Mouse (Mus musculus): Measurements from ENCODE around the gene Mecom. TPM values are rescaled to one million over a fixed set of nuclear protein-coding genes. Genes with fewer than 3 reads are reported as not detected.

Mecom gene
- polyA plus RNA-seq, 1 experiment from 2014 or later, result 0.79 TPM

DNA sequence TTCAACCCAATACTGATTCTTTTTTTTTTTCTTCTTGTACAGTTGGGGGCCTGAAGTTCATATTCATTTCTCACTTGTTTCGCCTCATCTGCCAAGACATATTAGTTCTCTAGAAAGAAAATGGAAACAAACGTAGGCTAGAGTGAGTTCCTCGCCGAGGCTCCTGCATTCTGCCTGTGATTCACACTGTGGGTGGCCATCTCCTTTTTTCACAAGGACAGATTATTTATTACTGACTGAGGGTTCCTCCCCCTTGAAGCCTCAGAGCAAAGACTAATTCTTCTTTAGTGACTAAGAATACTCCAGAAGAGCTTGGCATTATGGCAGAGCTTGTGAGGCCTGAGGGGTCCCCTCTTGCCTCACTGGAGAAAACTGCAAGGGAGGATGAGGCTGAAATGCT lies 167.5 kb downstream of the Mecom start:
- ATAC-seq (ENCODE audit: insufficient read depth), result no peak
- no peaks in the 10 kb centered on the region for H3K9me3 ChIP-seq (replicated peaks)
- no peaks in the 10 kb centered on the region for H3K27me3 ChIP-seq
- WGBS (ENCODE audit: insufficient replicate concordance), result 43% methylated on average over 4 of the region's 4 CpGs
- H3K4me2 ChIP-seq, result no peak overlapping the region
- H3K27ac ChIP-seq (replicated peaks), result no peak overlapping the region
- H3K9ac ChIP-seq, result no peak overlapping the region
- no peaks in the 10 kb centered on the region for H3K4me1 ChIP-seq (replicated peaks)
- no peaks in the 10 kb centered on the region for H3K36me3 ChIP-seq (replicated peaks)
- H3K4me3 ChIP-seq (replicated peaks), result no peak overlapping the region

DNA sequence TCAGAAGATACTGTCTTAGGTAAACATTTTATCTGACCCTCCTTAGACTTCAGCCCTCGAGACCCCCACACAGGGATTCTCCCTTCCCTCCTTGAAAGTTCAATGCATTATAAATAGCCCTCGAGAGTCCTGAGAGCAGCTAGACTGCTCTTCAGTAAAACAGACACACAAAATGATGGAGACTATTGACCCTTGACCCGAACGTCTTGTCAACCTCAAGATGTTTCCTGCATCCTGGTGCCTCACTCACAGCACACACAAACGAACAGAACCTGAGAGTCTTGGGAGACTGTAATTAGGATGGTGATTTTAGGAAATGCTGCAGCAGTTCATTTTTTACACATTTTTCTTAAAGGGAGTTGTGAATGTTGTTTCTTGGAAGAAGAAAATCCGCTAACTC lies 168.5 kb downstream of the Mecom start:
- Histone ChIP-seq H3K27me3 (no peaks in the 10 kb centered on the region), H3K4me3 (replicated peaks) (no peak overlapping the region), H3K4me1 (replicated peaks) (no peaks in the 10 kb centered on the region), H3K36me3 (replicated peaks) (no peaks in the 10 kb centered on the region), H3K4me2 (no peak overlapping the region), H3K9me3 (replicated peaks) (no peaks in the 10 kb centered on the region), H3K9ac (no peak overlapping the region), H3K27ac (replicated peaks) (no peak overlapping the region)
- no peak for ATAC-seq (ENCODE audit: insufficient read depth)
- 45% methylated on average over 6 of the region's 6 CpGs for WGBS (ENCODE audit: insufficient replicate concordance)

DNA sequence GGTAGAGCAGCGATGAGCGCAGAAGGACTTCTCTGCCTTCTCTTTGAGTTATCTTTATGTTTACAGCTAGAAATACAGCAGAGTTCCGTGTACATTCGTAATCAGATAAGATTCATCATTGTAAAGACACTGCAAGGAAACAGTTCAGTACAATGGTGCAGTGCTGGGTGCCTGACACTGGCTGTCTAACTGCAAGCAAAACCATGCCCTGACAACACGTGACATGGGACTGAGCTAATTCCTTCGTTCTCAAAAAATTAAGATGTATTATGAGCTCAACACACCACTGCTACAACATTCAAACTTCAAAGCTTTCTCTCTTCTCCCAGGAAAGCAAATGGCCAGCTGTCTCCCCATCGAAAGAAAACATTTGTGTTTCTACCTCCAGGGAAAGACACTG lies 176.3 kb downstream of the Mecom start:
- Histone ChIP-seq H3K4me2 (no peak overlapping the region), H3K4me3 (replicated peaks) (no peak overlapping the region), H3K9ac (no peak overlapping the region), H3K27ac (replicated peaks) (no peak overlapping the region), H3K9me3 (replicated peaks) (no peaks in the 10 kb centered on the region), H3K27me3 (no peaks in the 10 kb centered on the region), H3K4me1 (replicated peaks) (no peaks in the 10 kb centered on the region), H3K36me3 (replicated peaks) (no peaks in the 10 kb centered on the region)
- ATAC-seq (ENCODE audit: insufficient read depth), result no peak
- 50% methylated on average over 7 of the region's 7 CpGs for WGBS (ENCODE audit: insufficient replicate concordance)

DNA sequence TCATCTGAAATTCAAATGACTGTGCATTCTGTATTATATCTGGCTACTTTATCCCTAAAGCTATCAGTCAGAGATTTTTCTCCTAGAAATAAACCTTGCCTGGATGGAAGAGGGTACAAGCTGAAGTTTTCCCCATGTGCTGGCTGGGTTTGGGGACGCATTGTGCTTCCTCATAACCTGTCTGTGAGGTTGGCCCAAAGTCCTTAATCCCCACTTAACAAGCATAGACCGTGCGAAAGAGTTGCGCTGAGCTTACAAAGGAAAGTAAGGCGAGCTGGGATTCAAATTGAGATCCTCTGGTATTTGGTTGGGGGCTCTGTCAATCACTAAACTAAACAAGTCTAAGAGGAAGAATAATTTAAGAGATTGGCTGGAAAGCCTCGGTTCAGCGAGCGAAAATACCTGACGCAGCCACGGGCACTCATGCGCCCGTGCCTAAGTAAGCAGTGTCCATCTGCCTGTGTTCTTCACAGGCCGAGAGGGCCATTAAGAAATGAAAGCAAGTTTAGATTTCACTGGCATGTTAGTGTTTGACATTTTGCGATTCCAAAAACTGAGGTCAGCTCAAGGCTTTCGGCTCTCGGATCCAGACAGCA lies 176.8 kb downstream of the Mecom start:
- H3K27me3 ChIP-seq, result no peaks in the 10 kb centered on the region
- no peaks in the 10 kb centered on the region for H3K4me1 ChIP-seq (replicated peaks)
- ATAC-seq (ENCODE audit: insufficient read depth), result no peak
- no peaks in the 10 kb centered on the region for H3K36me3 ChIP-seq (replicated peaks)
- H3K9ac ChIP-seq, result no peak overlapping the region
- H3K9me3 ChIP-seq (replicated peaks), result no peaks in the 10 kb centered on the region
- H3K27ac ChIP-seq (replicated peaks), result no peak overlapping the region
- no peak overlapping the region for H3K4me2 ChIP-seq
- WGBS (ENCODE audit: insufficient replicate concordance), result 76% methylated on average over 16 of the region's 16 CpGs
- no peak overlapping the region for H3K4me3 ChIP-seq (replicated peaks)

DNA sequence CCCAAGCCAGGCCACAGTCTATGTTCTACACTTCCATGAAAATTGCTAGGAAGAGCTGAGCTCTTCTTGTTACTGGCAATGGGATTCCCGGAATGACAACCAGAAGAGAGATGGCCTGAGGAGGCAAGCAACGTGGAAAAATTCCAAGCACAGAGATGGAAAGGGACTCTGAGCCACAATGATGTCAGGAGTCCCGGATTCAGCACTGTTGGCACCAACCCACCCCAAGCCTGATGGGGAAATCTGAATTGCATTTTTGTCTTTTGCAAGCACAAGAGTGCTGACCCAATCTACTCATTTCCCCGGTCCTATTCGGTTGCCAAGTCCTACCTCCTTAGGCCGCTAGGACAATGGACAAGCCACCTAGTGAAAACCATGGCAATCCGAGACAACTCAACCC lies 181.2 kb downstream of the Mecom start:
- Histone ChIP-seq H3K27me3 (no peaks in the 10 kb centered on the region), H3K4me3 (replicated peaks) (no peak overlapping the region), H3K4me1 (replicated peaks) (no peaks in the 10 kb centered on the region), H3K9me3 (replicated peaks) (no peaks in the 10 kb centered on the region), H3K36me3 (replicated peaks) (no peaks in the 10 kb centered on the region), H3K4me2 (no peak overlapping the region), H3K27ac (replicated peaks) (no peak overlapping the region), H3K9ac (no peak overlapping the region)
- 67% methylated on average over 7 of the region's 7 CpGs for WGBS (ENCODE audit: insufficient replicate concordance)
- ATAC-seq (ENCODE audit: insufficient read depth), result no peak

DNA sequence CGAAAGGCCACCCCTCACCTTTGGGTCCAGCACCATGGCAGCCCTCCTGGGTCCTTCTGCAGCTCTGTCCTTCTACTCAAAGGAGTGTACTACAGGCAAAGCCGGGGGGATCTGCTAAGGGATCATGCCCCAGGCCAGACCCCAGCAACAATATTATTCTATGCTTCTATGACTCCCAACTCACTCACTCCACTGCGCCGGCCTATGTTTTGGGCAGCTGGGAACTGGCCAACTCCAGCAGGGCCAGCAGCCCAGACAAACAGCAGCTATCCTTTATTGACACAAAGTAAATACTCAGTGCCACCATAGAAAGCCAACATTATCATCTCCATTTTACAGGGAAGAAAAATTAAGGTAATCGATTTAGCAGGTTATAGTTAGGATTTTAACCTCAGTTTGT lies 186.6 kb downstream of the Mecom start:
- ATAC-seq (ENCODE audit: insufficient read depth), result no peak
- no peaks in the 10 kb centered on the region for H3K36me3 ChIP-seq (replicated peaks)
- no peaks in the 10 kb centered on the region for H3K4me1 ChIP-seq (replicated peaks)
- no peak overlapping the region for H3K9ac ChIP-seq
- WGBS (ENCODE audit: insufficient replicate concordance), result 68% methylated on average over 5 of the region's 5 CpGs
- no peak overlapping the region for H3K4me2 ChIP-seq
- no peaks in the 10 kb centered on the region for H3K9me3 ChIP-seq (replicated peaks)
- H3K27me3 ChIP-seq, result no peaks in the 10 kb centered on the region
- no peak overlapping the region for H3K4me3 ChIP-seq (replicated peaks)
- no peak overlapping the region for H3K27ac ChIP-seq (replicated peaks)

DNA sequence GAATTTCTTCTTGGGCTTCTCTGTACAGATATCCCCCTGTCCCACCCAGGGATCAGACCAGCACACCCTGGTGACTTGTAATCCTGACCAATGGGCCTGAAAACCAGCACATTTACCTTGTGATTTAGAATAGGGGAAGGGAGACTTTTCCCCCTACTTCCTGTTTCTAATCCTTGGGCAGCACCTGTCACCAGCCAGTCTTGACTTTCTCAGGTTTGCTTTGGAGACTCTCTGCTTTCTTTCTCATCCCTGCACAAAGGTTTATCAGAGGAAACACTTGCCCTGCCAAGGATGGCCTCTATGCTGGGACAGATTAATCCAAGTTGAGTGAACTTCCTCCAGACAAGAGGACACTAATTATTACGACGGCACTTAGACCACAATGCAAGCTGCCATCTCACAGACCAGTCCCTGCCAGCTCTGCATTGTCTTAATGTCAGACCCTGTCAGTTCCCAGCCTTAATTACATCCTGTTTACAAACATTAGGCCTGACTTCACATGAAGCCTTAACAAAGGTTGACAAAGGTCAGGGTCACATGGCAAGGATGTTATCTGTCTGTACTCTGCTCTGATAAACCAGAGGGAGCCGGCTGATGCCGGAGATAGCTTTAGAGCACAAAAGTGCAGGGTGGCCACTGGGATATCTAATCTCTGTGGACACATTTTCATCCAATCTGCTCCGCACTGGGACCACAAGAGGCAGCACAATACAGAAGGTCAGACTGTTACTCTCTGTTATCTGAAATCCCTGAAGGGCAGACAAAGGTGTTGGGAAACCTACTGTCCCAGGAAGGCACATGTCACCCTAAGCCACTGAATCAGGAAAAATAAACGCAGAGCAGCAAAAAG lies 193.7 kb downstream of the Mecom start:
- H3K27ac ChIP-seq (replicated peaks), result no peak overlapping the region
- H3K9ac ChIP-seq, result no peak overlapping the region
- WGBS (ENCODE audit: insufficient replicate concordance), result 12% methylated on average over 6 of the region's 6 CpGs
- no peaks in the 10 kb centered on the region for H3K27me3 ChIP-seq
- no peak overlapping the region for H3K4me3 ChIP-seq (replicated peaks)
- H3K9me3 ChIP-seq (replicated peaks), result no peaks in the 10 kb centered on the region
- H3K4me2 ChIP-seq, result no peak overlapping the region
- no peaks in the 10 kb centered on the region for H3K4me1 ChIP-seq (replicated peaks)
- peak; percentile 31 for ATAC-seq (ENCODE audit: insufficient read depth)
- H3K36me3 ChIP-seq (replicated peaks), result no peaks in the 10 kb centered on the region

DNA sequence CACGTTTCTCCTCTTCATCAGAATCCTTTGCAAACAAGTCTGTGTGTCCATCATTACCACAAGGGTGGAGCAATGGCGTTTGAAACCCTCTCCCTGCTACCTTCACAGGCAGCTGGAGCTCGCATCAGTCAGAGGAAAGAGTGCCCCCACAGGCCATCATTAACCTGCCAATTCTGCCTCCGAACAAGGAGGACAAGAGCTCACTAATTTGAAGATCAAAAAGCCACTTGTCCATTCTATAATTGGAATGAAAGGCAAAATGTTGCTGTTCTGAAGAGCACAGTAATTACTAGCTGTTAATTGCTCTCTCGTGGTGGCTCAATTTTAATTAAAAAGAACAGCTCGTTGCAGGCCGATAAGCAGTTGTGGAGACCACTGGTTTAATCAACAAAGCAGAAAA lies 198.5 kb downstream of the Mecom start:
- H3K4me1 ChIP-seq (replicated peaks), result no peaks in the 10 kb centered on the region
- 51% methylated on average over 7 of the region's 7 CpGs for WGBS (ENCODE audit: insufficient replicate concordance)
- no peak for ATAC-seq (ENCODE audit: insufficient read depth)
- H3K9ac ChIP-seq, result no peak overlapping the region
- no peaks in the 10 kb centered on the region for H3K36me3 ChIP-seq (replicated peaks)
- no peak overlapping the region for H3K4me3 ChIP-seq (replicated peaks)
- H3K4me2 ChIP-seq, result no peak overlapping the region
- H3K9me3 ChIP-seq (replicated peaks), result no peaks in the 10 kb centered on the region
- no peaks in the 10 kb centered on the region for H3K27me3 ChIP-seq
- H3K27ac ChIP-seq (replicated peaks), result no peak overlapping the region

DNA sequence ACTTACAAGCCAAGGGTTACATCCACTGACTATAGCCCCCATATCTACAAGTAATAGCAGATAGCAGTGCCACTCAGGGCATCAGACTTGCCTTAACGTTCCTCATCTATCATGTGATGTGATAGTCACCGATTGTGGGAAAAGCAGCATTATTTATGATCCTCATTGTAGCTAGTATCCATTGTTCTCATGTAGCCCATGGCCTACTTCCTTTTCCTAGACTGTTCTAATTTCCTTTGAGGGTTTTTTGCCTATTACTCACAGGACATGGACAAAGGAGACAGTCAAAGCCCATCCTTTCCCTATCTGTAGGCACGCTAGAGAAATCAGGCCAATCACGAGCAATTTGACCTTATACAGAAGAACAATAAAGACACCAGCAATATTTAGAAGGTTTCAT lies 203.7 kb downstream of the Mecom start:
- Histone ChIP-seq H3K4me1 (replicated peaks) (no peaks in the 10 kb centered on the region), H3K4me3 (replicated peaks) (no peak overlapping the region), H3K27me3 (no peaks in the 10 kb centered on the region), H3K27ac (replicated peaks) (no peak overlapping the region), H3K4me2 (no peak overlapping the region), H3K9ac (no peak overlapping the region), H3K36me3 (replicated peaks) (no peaks in the 10 kb centered on the region), H3K9me3 (replicated peaks) (no peaks in the 10 kb centered on the region)
- 44% methylated on average over 4 of the region's 4 CpGs for WGBS (ENCODE audit: insufficient replicate concordance)
- ATAC-seq (ENCODE audit: insufficient read depth), result no peak

DNA sequence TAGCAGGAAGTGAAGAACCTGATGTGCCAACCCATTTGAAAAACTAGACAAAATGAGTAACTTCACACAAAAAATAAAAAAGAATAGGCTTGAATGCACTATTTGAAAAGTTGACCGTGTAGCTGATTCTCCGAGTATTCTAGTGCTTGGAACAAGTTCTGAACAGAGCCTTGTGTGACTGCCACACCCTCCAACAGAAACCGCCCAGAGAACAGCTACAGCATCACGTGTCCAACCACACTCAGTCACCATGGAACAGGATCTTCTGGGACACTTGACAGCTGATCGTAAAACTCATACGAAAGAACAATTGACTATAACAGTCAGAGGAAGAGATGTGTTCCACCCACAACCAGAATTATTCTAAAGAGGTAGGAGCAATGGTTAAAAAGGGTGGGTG lies 215.5 kb downstream of the Mecom start:
- no peaks in the 10 kb centered on the region for H3K27me3 ChIP-seq
- no peak overlapping the region for H3K4me3 ChIP-seq (replicated peaks)
- no peak for ATAC-seq (ENCODE audit: insufficient read depth)
- no peak overlapping the region for H3K27ac ChIP-seq (replicated peaks)
- H3K9ac ChIP-seq, result no peak overlapping the region
- H3K36me3 ChIP-seq (replicated peaks), result no peaks in the 10 kb centered on the region
- no peak overlapping the region for H3K4me2 ChIP-seq
- WGBS (ENCODE audit: insufficient replicate concordance), result 46% methylated on average over 6 of the region's 6 CpGs
- no peaks in the 10 kb centered on the region for H3K9me3 ChIP-seq (replicated peaks)
- H3K4me1 ChIP-seq (replicated peaks), result no peaks in the 10 kb centered on the region

DNA sequence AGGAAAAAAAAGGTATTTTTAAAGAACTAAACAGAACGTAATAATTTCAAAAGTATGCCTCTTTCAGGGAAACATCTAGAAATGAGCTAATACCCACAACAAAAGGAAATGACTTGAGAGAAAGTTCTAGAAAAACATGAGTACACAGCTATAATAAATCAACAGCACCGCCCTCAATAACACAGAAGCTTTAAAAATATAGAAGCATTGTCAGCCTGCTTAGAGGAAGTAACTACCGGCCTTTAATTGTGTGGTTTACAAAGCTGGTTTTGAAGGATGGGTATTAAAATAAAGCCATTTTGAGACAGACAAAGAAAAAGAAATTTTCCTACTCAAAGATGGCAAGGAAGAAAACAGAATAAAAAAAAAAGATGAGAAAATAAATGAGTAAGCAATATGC lies 217.3 kb downstream of the Mecom start:
- no peaks in the 10 kb centered on the region for H3K36me3 ChIP-seq (replicated peaks)
- no peaks in the 10 kb centered on the region for H3K27me3 ChIP-seq
- H3K4me2 ChIP-seq, result no peak overlapping the region
- H3K27ac ChIP-seq (replicated peaks), result no peak overlapping the region
- H3K9ac ChIP-seq, result no peak overlapping the region
- no peak overlapping the region for H3K4me3 ChIP-seq (replicated peaks)
- WGBS (ENCODE audit: insufficient replicate concordance), result 34% methylated on average over 3 of the region's 3 CpGs
- no peak for ATAC-seq (ENCODE audit: insufficient read depth)
- H3K4me1 ChIP-seq (replicated peaks), result no peaks in the 10 kb centered on the region
- H3K9me3 ChIP-seq (replicated peaks), result no peaks in the 10 kb centered on the region

DNA sequence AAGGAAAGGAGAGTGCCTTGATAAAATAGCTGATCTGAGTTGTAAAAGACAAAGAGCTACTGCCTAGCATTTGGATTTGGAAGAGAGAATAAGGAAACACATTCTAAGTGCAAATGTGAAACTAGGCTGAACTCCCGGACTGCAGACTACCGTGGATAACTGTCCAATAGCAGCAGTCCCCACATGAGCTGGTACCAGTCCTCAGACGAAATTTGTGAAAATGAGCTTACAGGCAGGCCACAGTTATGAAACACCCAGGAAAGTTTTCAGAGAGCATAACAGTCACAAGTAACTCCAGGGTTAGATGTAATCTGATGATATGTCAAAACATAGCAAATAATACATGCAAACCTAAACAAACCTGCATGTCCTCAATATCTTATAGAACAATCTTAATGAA lies 217.8 kb downstream of the Mecom start:
- no peak for ATAC-seq (ENCODE audit: insufficient read depth)
- Histone ChIP-seq H3K36me3 (replicated peaks) (no peaks in the 10 kb centered on the region), H3K9ac (no peak overlapping the region), H3K9me3 (replicated peaks) (no peaks in the 10 kb centered on the region), H3K4me3 (replicated peaks) (no peak overlapping the region), H3K4me1 (replicated peaks) (no peaks in the 10 kb centered on the region), H3K4me2 (no peak overlapping the region), H3K27ac (replicated peaks) (no peak overlapping the region), H3K27me3 (no peaks in the 10 kb centered on the region)
- 27% methylated on average over 3 of the region's 3 CpGs for WGBS (ENCODE audit: insufficient replicate concordance)

All from liver, embryonic 15.5 days (tissue).